Mouse (Mus musculus): ENCODE results near the gene Lgr4.

GRCm38 (mm10) chr2:109927876-109928275 lies 10.4 kb downstream of the Lgr4 start:
- TF ChIP-seq POLR2A (IDR thresholded peaks at IDR 0.05; ENCODE audit: borderline replicate concordance, insufficient read depth, low read length) (no peak), CTCF (IDR thresholded peaks at IDR 0.05; ENCODE audit: borderline replicate concordance, insufficient read depth, low read depth, low read length) (no peak)

Measured in cerebellum, adult 2 months (tissue).